Mouse (Mus musculus) mesoderm, embryonic 11.5 days (tissue): ENCODE data around the gene Gm49358.

Experiments
- DNase-seq: peaks from one replicate; pipeline ENCODE4 v3.0.0-alpha.2; 2012; ENCODE audit warnings: low read depth, low spot score

Gm49358 gene

GRCm38 (mm10) chr10:86778398-86779116 is 14.8 kb downstream of the Gm49358 start, which contains the start of gene Nt5dc3:
Gene Nt5dc3, plus strand, starts transcription at chr10:86779005.
- DNase-seq = peak; percentile 97

GRCm38 (mm10) chr10:86779117-86779755 is 15.5 kb downstream of the Gm49358 start:
- peak; percentile 30 for DNase-seq

- DNase-seq = no peak
These were observed 16.2 kb downstream of the Gm49358 start for GRCm38 (mm10) chr10:86779816-86780500.

GRCm38 (mm10) chr10:86781641-86782040 is 17.9 kb downstream of the Gm49358 start:
- DNase-seq = no peak

- DNase-seq = no peak
These were observed 18.9 kb downstream of the Gm49358 start for GRCm38 (mm10) chr10:86782656-86783055.

GRCm38 (mm10) chr10:86783561-86783960 is 19.8 kb downstream of the Gm49358 start:
- no peak for DNase-seq

GRCm38 (mm10) chr10:86784126-86784675 is 20.4 kb downstream of the Gm49358 start:
- no peak for DNase-seq

- DNase-seq = no peak
These were observed 21.6 kb downstream of the Gm49358 start for GRCm38 (mm10) chr10:86785396-86785795.

- DNase-seq = no peak
These were observed 22.3 kb downstream of the Gm49358 start for GRCm38 (mm10) chr10:86786083-86786482.

- DNase-seq = no peak
These were observed 24.4 kb downstream of the Gm49358 start for GRCm38 (mm10) chr10:86788193-86788592.

- no peak for DNase-seq
These were observed 25.4 kb downstream of the Gm49358 start for GRCm38 (mm10) chr10:86789146-86789672.

GRCm38 (mm10) chr10:86791507-86792184 is 27.9 kb downstream of the Gm49358 start:
- no peak for DNase-seq

GRCm38 (mm10) chr10:86793509-86793951 is 29.8 kb downstream of the Gm49358 start:
- no peak for DNase-seq

GRCm38 (mm10) chr10:86794196-86794595 is 30.4 kb downstream of the Gm49358 start:
- no peak for DNase-seq

GRCm38 (mm10) chr10:86794794-86795535 is 31.2 kb downstream of the Gm49358 start:
- no peak for DNase-seq

GRCm38 (mm10) chr10:86796073-86796741 is 32.4 kb downstream of the Gm49358 start:
- no peak for DNase-seq

- no peak for DNase-seq
These were observed 43.6 kb downstream of the Gm49358 start for GRCm38 (mm10) chr10:86807362-86807761.

GRCm38 (mm10) chr10:86808013-86808758 is 44.4 kb downstream of the Gm49358 start:
- DNase-seq = no peak

- no peak for DNase-seq
These were observed 46.2 kb downstream of the Gm49358 start for GRCm38 (mm10) chr10:86810000-86810399.
